Comparison of ENCODE assay signal across 14 mouse cellular contexts in genomic region chr17:55367064-55367463, GRCm38 (mm10).
DNase-seq lines count a peak whose midpoint lies in the region; ATAC-seq and TF ChIP-seq lines count a peak whose summit lies in the region.
"Had no signal": no experiment of that assay in that cellular context is flagged by ENCODE, and none has a peak within 500 bp of the region (broad histone marks: within the 10 kb centered on the region; RNA-seq: fewer than 3 reads in every experiment).

No protein-coding gene starts in this region.

- no peak for TF ChIP-seq CTCF in stomach, postnatal 0 days (IDR thresholded peaks at IDR 0.05; ENCODE audit: low read depth)

- H3K4me1 ChIP-seq in embryonic facial prominence, embryonic 12.5 days = 0 out of 2 replicates have a peak, but pooled peaks cover 7% of the 10 kb centered on the region
- peaks cover 5% of the 10 kb centered on the region for H3K4me1 ChIP-seq in limb, embryonic 12.5 days (replicated peaks)
- no peaks in the 10 kb centered on the region for H3K4me1 ChIP-seq in stomach, postnatal 0 days (replicated peaks; ENCODE audit: control insufficient read depth, insufficient read depth)
- H3K4me1 ChIP-seq: intestine, embryonic 15.5 days; limb, embryonic 15.5 days had no signal

- no peak overlapping the region for H3K9ac ChIP-seq in embryonic facial prominence, embryonic 12.5 days
- no peak overlapping the region for H3K9ac ChIP-seq in limb, embryonic 12.5 days (replicated peaks)
- no peak overlapping the region for H3K9ac ChIP-seq in stomach, postnatal 0 days (ENCODE audit: low read length)
- H3K9ac ChIP-seq: intestine, embryonic 15.5 days; limb, embryonic 15.5 days; lung, embryonic 14.5 days had no signal

- WGBS in embryonic facial prominence, embryonic 12.5 days = 15% methylated on average over 1 of the region's 1 CpGs
- WGBS in limb, embryonic 12.5 days = 10% methylated on average over 1 of the region's 1 CpGs
- 67% methylated on average over 1 of the region's 1 CpGs for WGBS in stomach, postnatal 0 days

- H3K27me3 ChIP-seq in embryonic facial prominence, embryonic 12.5 days = no peaks in the 10 kb centered on the region
- no peaks in the 10 kb centered on the region for H3K27me3 ChIP-seq in limb, embryonic 12.5 days
- no peaks in the 10 kb centered on the region for H3K27me3 ChIP-seq in stomach, postnatal 0 days (ENCODE audit: control insufficient read depth, insufficient read depth, low read length)
- H3K27me3 ChIP-seq: intestine, embryonic 15.5 days; limb, embryonic 15.5 days had no signal

- no peak overlapping the region for H3K4me2 ChIP-seq in embryonic facial prominence, embryonic 12.5 days (replicated peaks)
- no peak overlapping the region for H3K4me2 ChIP-seq in limb, embryonic 12.5 days
- H3K4me2 ChIP-seq in stomach, postnatal 0 days (replicated peaks; ENCODE audit: low read depth) = no peak overlapping the region
- H3K4me2 ChIP-seq: intestine, embryonic 15.5 days; limb, embryonic 15.5 days; lung, embryonic 14.5 days had no signal

- DNase-seq in retina, embryonic 14.5 days (ENCODE audit: low spot score) = peak; percentile 35
- no peak for DNase-seq in retina, postnatal 1 day
- DNase-seq in yolk sac, embryonic 10.5 days (ENCODE audit: low spot score) = peak; percentile 3
- no peak for DNase-seq in ovary, postnatal 14 days (ENCODE audit: low spot score)
- no peak for DNase-seq in stomach, postnatal 0 days (ENCODE audit: low spot score)
- DNase-seq in right cerebral cortex, adult 2 months (ENCODE audit: low spot score in 2 of 2) = no peak
- DNase-seq: adrenal gland, postnatal 10 days; cerebellum, adult 11 months; gastrocnemius, postnatal 10 days; lung, embryonic 14.5 days had no signal

- H3K27ac ChIP-seq in embryonic facial prominence, embryonic 12.5 days = peak overlapping the region; percentile 90
- peak overlapping the region; percentile 72 for H3K27ac ChIP-seq in limb, embryonic 12.5 days
- H3K27ac ChIP-seq in stomach, postnatal 0 days (replicated peaks) = no peak overlapping the region
- H3K27ac ChIP-seq: intestine, embryonic 15.5 days; limb, embryonic 15.5 days had no signal

- no peak for TF ChIP-seq EP300 in stomach, postnatal 0 days (optimal IDR thresholded peaks at IDR 0.05)

- peak; percentile 92 for ATAC-seq in embryonic facial prominence, embryonic 12.5 days (ENCODE audit: insufficient number of reproducible peaks, insufficient read depth, low FRiP score, low TSS enrichment)
- peak; percentile 98 for ATAC-seq in limb, embryonic 12.5 days (ENCODE audit: insufficient number of reproducible peaks, insufficient read depth, low FRiP score, low TSS enrichment, low read depth)
- no peak for ATAC-seq in stomach, postnatal 0 days (ENCODE audit: low FRiP score, low TSS enrichment)
- ATAC-seq: intestine, embryonic 15.5 days had no signal

- no peak overlapping the region for H3K4me3 ChIP-seq in embryonic facial prominence, embryonic 12.5 days
- no peak overlapping the region for H3K4me3 ChIP-seq in limb, embryonic 12.5 days (replicated peaks)
- H3K4me3 ChIP-seq in stomach, postnatal 0 days (ENCODE audit: low read depth, low read length) = no peak overlapping the region
- H3K4me3 ChIP-seq: intestine, embryonic 15.5 days; limb, embryonic 15.5 days had no signal

- H3K36me3 ChIP-seq in embryonic facial prominence, embryonic 12.5 days = no peaks in the 10 kb centered on the region
- H3K36me3 ChIP-seq in limb, embryonic 12.5 days = no peaks in the 10 kb centered on the region
- H3K36me3 ChIP-seq in stomach, postnatal 0 days (ENCODE audit: control insufficient read depth, insufficient read depth, low read length) = no peaks in the 10 kb centered on the region
- H3K36me3 ChIP-seq: intestine, embryonic 15.5 days; limb, embryonic 15.5 days had no signal

- no peaks in the 10 kb centered on the region for H3K9me3 ChIP-seq in embryonic facial prominence, embryonic 12.5 days
- H3K9me3 ChIP-seq in limb, embryonic 12.5 days = no peaks in the 10 kb centered on the region
- no peaks in the 10 kb centered on the region for H3K9me3 ChIP-seq in stomach, postnatal 0 days (ENCODE audit: control insufficient read depth, low read length)
- H3K9me3 ChIP-seq: intestine, embryonic 15.5 days; limb, embryonic 15.5 days had no signal

Comparison
In these comparisons a context has a peak if more than half of its experiments do, and no peak if none do; other contexts are left out.
1. DNase-seq: peak in retina, embryonic 14.5 days (single experiment) and yolk sac, embryonic 10.5 days (single experiment); none in retina, postnatal 1 day (single experiment), ovary, postnatal 14 days (single experiment), stomach, postnatal 0 days (single experiment) and right cerebral cortex, adult 2 months (0 of 2).